Mouse (Mus musculus) embryonic fibroblast, embryonic 13.5 days (primary cell): ENCODE measurements at regions not wholly inside any gene's neighbourhood (a gene's known extent, or its start where the extent isn't known, plus 50 kb on each side); places are given as distances from the start of the nearest gene placed in this dataset.

Experiments used
- CTCF ChIP-seq: IDR thresholded peaks from 2 replicates; pipeline ENCODE4 v1.5.1; 2011; ENCODE audit warnings: mild to moderate bottlenecking, control low read depth, low read length, moderate library complexity, borderline replicate concordance; ENCODE audit not compliant: insufficient read depth
- POLR2A ChIP-seq: IDR thresholded peaks from 2 replicates; pipeline ENCODE4 v1.6.1; 2011; ENCODE audit warnings: low read depth, mild to moderate bottlenecking, control low read depth, low read length, moderate library complexity

GRCm38 (mm10) chr5:64624205-64624604 lies 179.0 kb upstream of the Klf3 start:
- TF ChIP-seq CTCF (no peak), POLR2A (no peak)
